Mouse (Mus musculus) neutrophil, adult 5-6 weeks (primary cell): ENCODE results near the gene Cuedc1. TPM values are rescaled to one million over a fixed set of nuclear protein-coding genes. Genes with fewer than 3 reads are reported as not detected.
A peak's percentile ranks its signal among the peaks of the same experiment; 100 is the strongest.
"Not testable (repeated sequence)": the region's sequence is repeated elsewhere in the genome, so short reads cannot be mapped to it uniquely, and the experiment has no call there.

Experiments
- ATAC-seq: fragments of 151-379, 151-347 bp; 2 replicates; pipeline ENCODE4 v1.8.0; 2017; ENCODE audit warnings: mild to moderate bottlenecking, moderate TSS enrichment; ENCODE audit not compliant: insufficient number of reproducible peaks, poor library complexity, low FRiP score, severe bottlenecking; ENCODE audit errors: extremely low read depth
- total RNA-seq: library from RNA; stranded (forward); fragments of 200-1000 nt; gene quantifications from 2 replicates; pipeline ENCODE4 v1.2.3, GENCODE M21; 2017

The Cuedc1 gene
- total RNA-seq, 1 experiment from 2014 or later = 6.3 TPM

GRCm38 (mm10) chr11:88186947-88187243, 89.0 kb downstream of the Cuedc1 start:
- ATAC-seq = no peak

GRCm38 (mm10) chr11:88187417-88188133, 89.7 kb downstream of the Cuedc1 start:
- peak; percentile 91 for ATAC-seq

- no peak for ATAC-seq
These were observed 90.4 kb downstream of the Cuedc1 start for GRCm38 (mm10) chr11:88188216-88188615.

- ATAC-seq = no peak
These were observed 90.8 kb downstream of the Cuedc1 start for GRCm38 (mm10) chr11:88188635-88189034.

- ATAC-seq = no peak
These were observed 94.7 kb downstream of the Cuedc1 start for GRCm38 (mm10) chr11:88192595-88192994.

GRCm38 (mm10) chr11:88193098-88193823, 95.4 kb downstream of the Cuedc1 start:
- no peak for ATAC-seq

GRCm38 (mm10) chr11:88193824-88194696, 96.2 kb downstream of the Cuedc1 start:
- peak; percentile 57 for ATAC-seq

- not testable (repeated sequence) for ATAC-seq
These were observed 97.8 kb downstream of the Cuedc1 start for GRCm38 (mm10) chr11:88195699-88196098.

GRCm38 (mm10) chr11:88197153-88197576, 99.3 kb downstream of the Cuedc1 start:
- ATAC-seq = peak; percentile 69

- ATAC-seq = no peak
These were observed 100.4 kb downstream of the Cuedc1 start for GRCm38 (mm10) chr11:88198223-88198622.

GRCm38 (mm10) chr11:88201172-88201571, 103.3 kb downstream of the Cuedc1 start:
- ATAC-seq = no peak

GRCm38 (mm10) chr11:88202077-88202476, 104.2 kb downstream of the Cuedc1 start:
- ATAC-seq = no peak

- ATAC-seq = peak; percentile 99
These were observed 106.1 kb downstream of the Cuedc1 start, which contains the start of gene Mrps23 for GRCm38 (mm10) chr11:88203712-88204532. Gene Mrps23, plus strand, starts transcription at chr11:88204388.

GRCm38 (mm10) chr11:88204593-88205368, 106.9 kb downstream of the Cuedc1 start:
- no peak for ATAC-seq

- not testable (repeated sequence) for ATAC-seq
These were observed 108.7 kb downstream of the Cuedc1 start for GRCm38 (mm10) chr11:88206576-88206975.

- no peak for ATAC-seq
These were observed 109.8 kb downstream of the Cuedc1 start for GRCm38 (mm10) chr11:88207697-88208096.

GRCm38 (mm10) chr11:88211824-88212582, 114.1 kb downstream of the Cuedc1 start:
- ATAC-seq = no peak
